Mouse (Mus musculus) right cerebral cortex, adult 18-20 months (tissue): ENCODE results near the gene Gm42417.
"Not testable (repeated sequence)": the region's sequence is repeated elsewhere in the genome, so short reads cannot be mapped to it uniquely, and the experiment has no call there.

Source experiments
- DNase-seq: peaks from one replicate; pipeline ENCODE4 v3.0.0; 2022; ENCODE audit warnings: mixed read lengths

The Gm42417 gene

DNA sequence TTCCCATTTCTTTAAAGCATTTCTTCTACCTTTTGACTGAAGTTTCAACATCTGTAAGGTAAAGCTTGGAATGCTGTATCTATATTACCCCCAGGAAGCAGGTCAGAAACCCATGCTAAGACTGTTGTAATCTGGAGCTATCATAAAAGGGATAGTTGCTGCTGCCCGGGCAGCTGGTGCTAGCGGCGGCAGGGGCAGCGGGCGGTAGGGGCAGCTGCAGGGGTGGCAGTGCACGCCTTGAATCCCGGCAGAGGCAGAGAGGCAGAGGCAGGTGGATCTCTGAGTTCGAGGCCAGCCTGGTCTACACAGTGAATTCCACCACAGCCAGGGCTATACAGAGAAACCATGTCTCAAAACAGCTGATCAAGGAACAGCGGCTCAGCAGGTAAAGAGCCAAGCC, 3.7 kb upstream of the Gm42417 start:
- no peak for DNase-seq

DNA sequence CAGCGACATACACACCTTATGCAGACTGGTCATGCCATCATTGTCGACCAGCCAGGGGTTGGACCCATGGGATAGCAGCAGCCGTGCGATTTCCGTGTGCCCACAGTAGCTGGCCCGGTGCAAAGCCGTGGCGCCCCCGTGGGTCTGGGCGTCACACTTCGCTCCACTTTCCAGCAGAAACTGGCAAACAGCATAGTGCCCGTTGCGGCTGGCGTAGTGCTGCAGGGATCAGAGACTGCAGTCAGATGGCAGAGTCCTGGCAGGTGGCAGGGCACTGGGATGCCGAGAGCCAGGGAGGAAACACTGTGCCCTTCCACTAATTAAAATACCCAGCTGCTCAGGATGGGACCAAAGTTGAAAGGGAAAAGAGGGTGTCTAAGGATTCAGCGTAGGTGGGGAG, 2.6 kb upstream of the Gm42417 start:
- DNase-seq: no peak

GRCm38 (mm10) chr1:36540807-36541206, 1.6 kb upstream of the Gm42417 start:
- no peak for DNase-seq

- no peak for DNase-seq
These were observed 903 bp upstream of the Gm42417 start for GRCm38 (mm10) chr1:36540132-36540531.

- DNase-seq: no peak
These were observed 502 bp downstream of the Gm42417 start for GRCm38 (mm10) chr1:36538727-36539126.

DNA sequence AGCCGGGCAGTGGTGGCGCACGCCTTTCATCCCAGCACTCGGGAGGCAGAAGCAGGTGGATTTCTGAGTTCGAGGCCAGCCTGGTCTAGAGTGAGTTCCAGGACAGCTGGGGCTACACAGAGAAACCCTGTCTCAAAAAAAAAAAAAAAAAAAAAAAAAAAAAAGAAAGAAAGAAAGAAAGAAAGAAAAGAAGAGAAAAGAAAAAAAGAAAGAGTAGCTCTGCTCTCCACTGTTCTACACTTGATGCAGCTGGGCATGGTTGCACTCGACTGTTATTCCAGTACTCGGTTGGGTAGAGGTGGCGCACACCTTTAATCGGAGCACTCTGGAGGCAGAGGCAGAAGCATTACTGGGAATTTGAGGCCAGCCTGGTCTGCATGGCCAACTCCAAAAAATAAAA, 2.4 kb downstream of the Gm42417 start, which contains the start of gene Ankrd23:
Gene Ankrd23 (minus strand): TSS at position 101 of the 400 bp plus-strand sequence.
- DNase-seq: not testable (repeated sequence)

- no peak for DNase-seq
These were observed 2.9 kb downstream of the Gm42417 start for GRCm38 (mm10) chr1:36536397-36536728.

DNA sequence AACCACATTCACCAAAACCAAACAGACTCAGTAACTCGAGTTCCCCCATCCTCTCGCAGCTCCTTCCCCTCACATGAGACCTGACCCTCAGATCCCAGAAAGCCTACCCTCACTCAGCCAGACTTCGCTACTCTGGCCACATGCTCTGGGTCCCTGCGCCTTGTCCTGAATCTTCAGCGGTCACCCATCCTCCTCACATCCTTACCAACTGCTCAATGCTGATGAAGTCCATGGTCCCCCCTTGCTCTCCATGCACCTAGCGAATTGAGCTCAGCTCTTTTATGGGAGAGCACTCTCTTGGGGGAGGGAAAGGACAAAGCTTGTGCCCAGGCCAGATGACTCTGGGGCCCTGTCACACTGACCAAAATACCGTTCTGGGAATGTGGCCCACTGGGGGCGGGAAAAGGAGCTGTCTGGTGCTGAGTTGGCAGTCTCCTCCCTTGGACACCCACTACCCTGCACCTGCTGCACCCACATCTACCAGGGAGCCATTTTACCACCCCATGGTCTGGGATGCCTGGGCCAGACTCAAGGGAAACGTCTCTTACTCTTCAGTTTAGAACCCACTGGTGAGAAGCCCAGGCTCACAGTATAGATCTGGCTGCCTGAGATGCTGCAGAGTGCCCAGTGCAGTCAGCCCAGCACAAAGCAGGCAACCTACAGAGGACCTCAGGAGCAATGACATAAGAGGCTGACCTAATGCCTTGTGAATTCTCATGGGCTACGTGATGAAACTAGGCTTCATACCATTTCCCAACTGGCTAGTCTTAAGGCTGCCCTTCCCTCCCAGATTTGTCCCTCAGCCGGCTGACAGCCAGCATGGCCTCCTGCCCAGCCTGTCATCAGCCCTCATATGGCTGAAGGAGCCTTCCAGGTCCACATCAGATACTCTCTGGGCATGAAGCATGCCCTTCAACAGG, 3.5 kb downstream of the Gm42417 start:
- no peak for DNase-seq

DNA sequence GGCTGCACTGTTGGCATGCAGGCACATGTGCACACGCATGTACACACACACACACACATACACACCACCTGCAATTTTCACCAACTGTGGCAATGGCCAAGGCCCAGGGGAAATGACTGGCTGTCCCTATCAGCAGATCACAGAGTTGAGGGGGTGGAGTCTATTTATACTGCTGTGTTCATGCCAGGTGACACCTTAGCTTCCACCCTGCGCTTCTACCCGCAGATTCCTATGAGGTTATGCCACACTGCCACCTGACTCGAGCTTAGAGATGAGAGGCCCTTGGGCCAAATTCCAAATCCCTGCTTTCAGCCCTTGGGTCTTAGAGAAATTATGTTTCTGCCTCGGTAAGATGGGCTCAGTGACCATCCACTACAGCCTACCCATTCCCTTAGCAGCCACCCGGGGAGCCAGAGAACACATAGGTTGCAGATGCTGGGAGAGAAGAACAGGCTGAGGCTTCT, 4.6 kb downstream of the Gm42417 start:
- DNase-seq: no peak

DNA sequence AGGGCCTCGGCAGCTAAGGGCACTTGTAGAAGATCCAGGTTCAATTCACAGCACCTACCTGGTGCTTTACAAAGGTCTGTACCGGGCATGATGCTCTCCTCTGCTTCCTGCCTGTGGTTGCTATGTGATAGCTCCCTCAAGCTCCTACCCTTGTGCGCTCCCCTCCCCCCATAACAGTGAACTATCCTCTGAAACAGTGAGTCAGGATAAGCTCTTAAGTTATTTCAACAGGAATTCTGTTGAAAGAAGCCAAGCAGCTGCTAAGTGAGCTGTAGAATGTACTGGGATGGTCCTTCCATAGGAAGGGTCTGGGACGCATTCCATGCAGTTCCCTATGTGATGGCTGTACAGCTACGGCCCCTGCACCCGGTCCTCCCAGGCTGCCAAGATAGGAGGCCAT, 5.7 kb downstream of the Gm42417 start:
- DNase-seq: no peak

GRCm38 (mm10) chr1:36531461-36531860, 7.8 kb downstream of the Gm42417 start:
- DNase-seq: no peak

DNA sequence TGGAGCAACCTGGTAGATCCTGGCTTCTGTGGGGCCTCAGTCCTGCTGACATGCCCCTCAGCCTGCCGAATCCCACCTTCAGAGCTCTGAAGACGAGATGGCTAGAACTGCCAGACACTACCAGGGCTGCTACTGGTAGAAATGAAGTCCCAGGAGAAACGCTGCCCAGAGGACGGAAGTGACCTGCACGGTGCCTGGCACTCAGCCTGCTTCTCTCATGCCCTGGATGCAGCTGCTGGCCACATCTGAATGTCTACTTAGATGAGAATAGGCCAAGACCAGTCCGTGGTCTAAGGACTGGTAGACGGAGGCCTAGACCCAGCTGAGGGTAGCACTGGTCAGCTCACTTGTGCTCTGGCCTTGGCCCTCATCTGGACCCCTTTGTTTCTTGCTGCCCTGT, 8.3 kb downstream of the Gm42417 start:
- no peak for DNase-seq

DNA sequence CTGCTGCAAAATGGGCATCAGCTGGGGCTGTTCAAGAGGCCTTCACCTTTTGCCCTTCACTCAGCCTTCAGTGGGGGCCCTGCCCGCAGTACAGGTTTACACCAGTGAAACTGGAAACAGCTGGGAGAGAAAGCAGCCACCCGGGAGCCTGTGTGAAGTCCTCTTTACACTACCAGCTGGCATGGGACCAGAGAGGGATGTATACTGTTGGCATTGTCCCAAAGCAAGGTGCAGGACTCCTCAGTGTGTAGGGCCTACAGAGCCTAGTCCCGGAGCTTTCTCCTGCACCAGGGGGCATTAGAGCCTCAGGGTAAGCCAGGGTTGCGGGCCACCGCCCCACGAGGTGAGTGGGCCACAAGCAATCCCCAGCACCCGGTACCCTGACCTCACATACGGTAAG, 8.7 kb downstream of the Gm42417 start:
- no peak for DNase-seq

- DNase-seq: no peak
These were observed 9.4 kb downstream of the Gm42417 start for GRCm38 (mm10) chr1:36529875-36530274.

DNA sequence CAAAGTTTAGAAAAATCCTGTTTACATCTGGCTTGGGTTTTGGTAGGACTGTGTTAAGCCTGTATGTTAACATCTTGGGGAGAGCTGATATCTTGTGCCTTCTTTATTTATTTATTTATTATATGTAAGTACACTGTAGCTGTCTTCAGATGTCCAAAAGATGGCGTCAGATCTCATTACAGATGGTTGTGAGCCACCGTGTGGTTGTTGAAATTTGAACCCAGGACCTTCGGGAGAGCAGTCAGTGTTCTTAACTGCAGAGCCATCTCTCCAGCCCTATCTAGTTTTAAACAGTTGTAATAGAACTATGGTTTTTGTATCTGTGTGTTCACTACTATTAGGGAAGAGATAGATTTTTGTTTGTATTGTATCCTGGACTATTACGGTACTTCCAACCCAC, 10.0 kb downstream of the Gm42417 start:
- DNase-seq: no peak

- no peak for DNase-seq
These were observed 10.9 kb downstream of the Gm42417 start for GRCm38 (mm10) chr1:36528351-36528750.

DNA sequence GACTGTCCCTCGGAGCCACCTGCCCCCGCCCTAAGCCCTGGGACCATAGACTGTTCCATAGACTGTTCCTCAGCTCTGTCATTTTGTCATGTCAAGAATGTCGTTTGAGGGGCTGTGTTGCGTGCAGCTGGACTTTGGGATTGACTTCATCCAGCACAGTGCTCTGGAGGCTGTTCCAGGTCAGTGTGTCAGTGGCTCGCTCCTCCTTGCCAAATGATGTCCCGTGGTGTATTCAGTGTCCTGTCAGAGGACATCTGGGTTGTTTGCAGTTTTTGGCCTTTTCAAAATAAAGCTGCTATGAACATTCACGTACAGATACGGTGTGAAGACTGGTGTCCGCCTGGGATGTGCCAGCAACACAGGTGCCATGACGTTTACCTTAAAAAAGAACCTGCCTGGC, 12.3 kb downstream of the Gm42417 start:
- no peak for DNase-seq

DNA sequence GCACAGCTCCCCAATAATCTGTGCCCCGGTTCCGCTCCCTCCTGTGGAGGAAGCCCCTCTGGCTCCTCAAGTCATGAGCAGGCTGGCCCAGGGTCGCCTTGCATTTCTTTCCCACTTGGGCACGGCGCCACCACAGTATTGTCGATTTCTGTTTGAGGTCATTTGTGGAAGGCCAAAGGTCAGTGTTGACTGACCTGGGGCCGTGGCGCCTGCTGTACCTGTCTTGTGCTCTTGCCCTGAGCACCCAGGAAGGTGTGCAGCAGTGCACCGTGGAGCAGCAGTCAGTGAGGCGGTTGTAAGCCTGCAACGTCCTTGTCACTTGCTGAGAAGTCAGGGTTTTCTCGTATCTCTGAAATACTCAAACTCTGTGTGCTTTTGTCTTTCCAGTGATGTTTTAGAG, 13.5 kb downstream of the Gm42417 start:
- DNase-seq: no peak

DNA sequence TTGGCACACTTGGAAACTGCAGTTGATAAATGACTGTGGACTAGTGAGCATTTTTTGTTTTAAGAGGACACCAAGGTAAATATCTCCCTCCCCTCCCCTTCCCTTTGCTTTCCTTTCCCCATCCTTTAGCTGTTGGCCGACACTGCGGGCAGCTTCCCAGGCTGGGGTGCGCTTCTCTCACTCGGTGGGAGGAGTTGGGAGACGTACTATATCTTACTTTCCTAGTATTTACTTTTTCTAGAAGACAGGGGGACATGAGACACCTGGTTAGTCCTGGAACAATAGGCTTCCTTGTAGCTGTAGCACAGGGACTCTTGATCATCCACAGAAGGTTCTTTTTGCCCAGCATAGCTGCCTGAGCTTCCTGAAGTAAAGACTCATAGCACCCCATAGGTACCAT, 15.2 kb downstream of the Gm42417 start:
- DNase-seq: no peak

DNA sequence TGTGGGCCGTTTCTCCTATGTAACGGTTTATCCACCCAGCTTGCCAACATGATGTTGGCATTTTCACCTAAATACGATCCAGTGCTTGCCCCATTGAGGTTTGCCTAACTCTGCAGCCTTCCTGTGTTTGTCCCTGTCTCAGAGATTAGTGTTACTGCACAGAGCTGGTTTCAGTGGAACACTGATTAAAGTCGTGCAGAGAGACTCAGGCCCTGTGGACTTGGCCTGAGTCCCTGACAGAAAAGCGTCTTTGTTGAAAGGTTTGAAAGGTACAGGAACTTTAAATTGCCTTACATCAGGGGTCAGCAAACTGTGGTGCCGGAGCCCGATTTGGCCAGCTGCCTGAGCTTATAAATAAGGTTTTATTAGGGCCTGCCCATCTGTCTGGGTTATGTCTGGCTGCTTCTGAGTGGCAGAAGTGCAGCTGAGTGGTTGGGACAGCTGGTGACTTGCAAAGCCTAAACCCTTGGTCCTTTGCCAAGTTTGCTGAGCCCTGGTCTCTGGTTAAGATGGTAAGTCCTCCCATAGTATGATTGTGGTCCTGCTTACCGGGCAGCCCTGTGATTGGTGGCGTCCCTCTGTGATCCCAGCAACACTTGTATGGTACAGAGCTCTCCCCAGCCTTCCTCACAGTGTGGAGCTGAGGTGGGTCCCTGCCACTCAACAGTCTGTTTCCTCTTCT, 15.8 kb downstream of the Gm42417 start:
- no peak for DNase-seq

DNA sequence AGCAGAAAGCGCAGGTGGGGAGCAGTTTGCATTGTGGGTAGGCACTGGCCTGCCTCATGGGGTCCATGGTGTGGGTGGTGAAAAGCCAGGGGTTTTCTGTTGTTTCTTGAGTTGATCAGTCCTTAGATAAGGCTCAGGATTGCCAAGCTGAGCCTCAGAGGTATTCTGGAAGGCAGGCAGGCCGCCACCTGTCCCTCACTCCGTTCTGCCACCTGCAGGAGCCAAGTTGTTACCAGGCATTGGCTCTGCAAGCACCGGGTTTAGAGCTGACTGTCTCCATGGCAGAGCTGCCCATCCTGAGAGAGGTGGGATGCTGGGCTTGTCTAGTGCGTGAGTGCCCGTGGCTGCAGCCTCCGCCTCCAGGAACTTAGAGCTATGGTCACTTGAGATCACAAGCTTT, 17.0 kb downstream of the Gm42417 start:
- DNase-seq: no peak

- no peak for DNase-seq
These were observed 19.6 kb downstream of the Gm42417 start for GRCm38 (mm10) chr1:36519626-36520025.

DNA sequence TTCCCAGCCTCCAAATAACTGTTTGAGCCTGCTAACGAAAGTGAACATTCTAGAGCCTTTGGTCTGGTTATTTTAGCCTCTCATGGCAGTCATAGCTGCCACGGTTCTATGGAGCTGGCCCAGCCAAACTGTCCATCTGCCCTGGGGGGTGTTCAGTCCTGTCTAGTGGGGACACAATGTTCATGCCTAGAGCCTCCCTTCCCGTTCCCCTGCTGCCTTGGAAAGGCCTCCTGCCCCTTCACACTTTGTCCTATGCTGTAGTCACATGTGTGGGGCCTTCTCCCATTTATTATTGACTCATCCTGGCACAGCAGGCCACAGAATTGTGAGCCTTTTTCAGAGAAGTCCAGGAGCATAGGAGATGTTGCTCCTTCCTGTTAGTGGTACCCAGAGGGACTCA, 21.0 kb downstream of the Gm42417 start:
- DNase-seq: no peak

- no peak for DNase-seq
These were observed 25.5 kb downstream of the Gm42417 start for GRCm38 (mm10) chr1:36513718-36514117.
